Mouse (Mus musculus) common myeloid progenitor, adult 5-6 weeks (primary cell): ENCODE measurements around the gene D10Wsu102e. TPM values are rescaled to one million over a fixed set of nuclear protein-coding genes. Genes with fewer than 3 reads are reported as not detected.

Experiments
- ATAC-seq: replicated peaks from 2 replicates; pipeline ENCODE4 v1.8.0; 2016; ENCODE audit warnings: low read depth, mild to moderate bottlenecking, moderate TSS enrichment, inconsistent platforms; ENCODE audit not compliant: poor library complexity, severe bottlenecking
- total RNA-seq: library from RNA; stranded (forward); fragments of 200-1000, 187-1606 nt; gene quantifications from 2 replicates; pipeline ENCODE4 v1.2.3, GENCODE M21; 2017

Gene D10Wsu102e
- total RNA-seq: 1.3 and 1.4 TPM in 2 replicates

- ATAC-seq: peak; percentile 97
Observed at GRCm38 (mm10) chr10:83359956-83360355, at the start of gene D10Wsu102e. TSS of gene D10Wsu102e (plus strand) at chr10:83360221.

- ATAC-seq: no peak
Observed at GRCm38 (mm10) chr10:83310356-83310755, 49.7 kb upstream of the D10Wsu102e start.

GRCm38 (mm10) chr10:83313033-83313432, 47.0 kb upstream of the D10Wsu102e start:
- peak; percentile 90 for ATAC-seq

GRCm38 (mm10) chr10:83320396-83320795, 39.6 kb upstream of the D10Wsu102e start:
- ATAC-seq: no peak

- ATAC-seq: no peak
Observed at GRCm38 (mm10) chr10:83320870-83321269, 39.2 kb upstream of the D10Wsu102e start.

GRCm38 (mm10) chr10:83321528-83321927, 38.5 kb upstream of the D10Wsu102e start:
- peak; percentile 32; the same call in 1 of the 2 replicates for ATAC-seq

GRCm38 (mm10) chr10:83322551-83323100, 37.4 kb upstream of the D10Wsu102e start:
- peak; percentile 18; the same call in 1 of the 2 replicates for ATAC-seq

GRCm38 (mm10) chr10:83324871-83325270, 35.1 kb upstream of the D10Wsu102e start:
- ATAC-seq: no peak

- ATAC-seq: no peak
Observed at GRCm38 (mm10) chr10:83325903-83326302, 34.1 kb upstream of the D10Wsu102e start.

- ATAC-seq: no peak
Observed at GRCm38 (mm10) chr10:83326648-83327285, 33.3 kb upstream of the D10Wsu102e start.

- ATAC-seq: no peak
Observed at GRCm38 (mm10) chr10:83328791-83329190, 31.2 kb upstream of the D10Wsu102e start.

GRCm38 (mm10) chr10:83330336-83330735, 29.7 kb upstream of the D10Wsu102e start:
- ATAC-seq: peak; percentile 36; the same call in 1 of the 2 replicates

GRCm38 (mm10) chr10:83331811-83332210, 28.2 kb upstream of the D10Wsu102e start:
- no peak for ATAC-seq

- no peak for ATAC-seq
Observed at GRCm38 (mm10) chr10:83332581-83332980, 27.4 kb upstream of the D10Wsu102e start.

GRCm38 (mm10) chr10:83336336-83336735, 23.7 kb upstream of the D10Wsu102e start:
- ATAC-seq: no peak

- peak; percentile 74 for ATAC-seq
Observed at GRCm38 (mm10) chr10:83337159-83337951, 22.7 kb upstream of the D10Wsu102e start, which contains the start of gene Slc41a2. TSS of gene Slc41a2 (minus strand) at chr10:83337882.

GRCm38 (mm10) chr10:83337971-83338598, 21.9 kb upstream of the D10Wsu102e start:
- ATAC-seq: no peak

- ATAC-seq: no peak
Observed at GRCm38 (mm10) chr10:83341226-83341625, 18.8 kb upstream of the D10Wsu102e start.

- 0 out of 2 replicates have a peak, but pooled peaks have one; percentile 40 for ATAC-seq
Observed at GRCm38 (mm10) chr10:83343171-83343570, 16.9 kb upstream of the D10Wsu102e start.
